Mouse (Mus musculus): ENCODE measurements around the gene Gys1.

Gene Gys1

GRCm38 (mm10) chr7:45414740-45415224, 19.9 kb upstream of the Gys1 start:
- no peak for DNase-seq (ENCODE audit: low read depth, low spot score)

GRCm38 (mm10) chr7:45415636-45416035, 19.0 kb upstream of the Gys1 start:
- DNase-seq (ENCODE audit: low read depth, low spot score) = no peak

- DNase-seq (ENCODE audit: low read depth, low spot score) = no peak
These were observed 16.6 kb upstream of the Gys1 start for GRCm38 (mm10) chr7:45417962-45418492.

- no peak for DNase-seq (ENCODE audit: low read depth, low spot score)
These were observed 14.6 kb upstream of the Gys1 start for GRCm38 (mm10) chr7:45419859-45420614.

- DNase-seq (ENCODE audit: low read depth, low spot score) = no peak
These were observed 14.1 kb upstream of the Gys1 start, which contains the start of gene Lhb for GRCm38 (mm10) chr7:45420615-45420919. Lhb (plus strand) TSS chr7:45420820.

- no peak for DNase-seq (ENCODE audit: low read depth, low spot score)
These were observed 13.4 kb upstream of the Gys1 start for GRCm38 (mm10) chr7:45421194-45421593.

GRCm38 (mm10) chr7:45426556-45426955, 8.1 kb upstream of the Gys1 start:
- DNase-seq (ENCODE audit: low read depth, low spot score) = no peak

GRCm38 (mm10) chr7:45433835-45434202, 825 bp upstream of the Gys1 start:
- no peak for DNase-seq (ENCODE audit: low read depth, low spot score)

- no peak for DNase-seq (ENCODE audit: low read depth, low spot score)
These were observed 394 bp downstream of the Gys1 start for GRCm38 (mm10) chr7:45435038-45435437.

- no peak for DNase-seq (ENCODE audit: low read depth, low spot score)
These were observed 1.8 kb downstream of the Gys1 start for GRCm38 (mm10) chr7:45436444-45436843.

GRCm38 (mm10) chr7:45437046-45437445, 2.4 kb downstream of the Gys1 start:
- DNase-seq (ENCODE audit: low read depth, low spot score) = no peak

- no peak for DNase-seq (ENCODE audit: low read depth, low spot score)
These were observed 3.1 kb downstream of the Gys1 start, which contains the start of gene Ruvbl2 for GRCm38 (mm10) chr7:45437521-45438276. Ruvbl2 (minus strand) TSS chr7:45438096.

- no peak for DNase-seq (ENCODE audit: low read depth, low spot score)
These were observed 9.1 kb downstream of the Gys1 start for GRCm38 (mm10) chr7:45443526-45444420.

- DNase-seq (ENCODE audit: low read depth, low spot score) = no peak
These were observed 11.9 kb downstream of the Gys1 start for GRCm38 (mm10) chr7:45446589-45446988.

GRCm38 (mm10) chr7:45447325-45447990, 12.8 kb downstream of the Gys1 start:
- no peak for DNase-seq (ENCODE audit: low read depth, low spot score)

- DNase-seq (ENCODE audit: low read depth, low spot score) = no peak
These were observed 15.3 kb downstream of the Gys1 start for GRCm38 (mm10) chr7:45449974-45450373.

- DNase-seq (ENCODE audit: low read depth, low spot score) = no peak
These were observed 16.8 kb downstream of the Gys1 start for GRCm38 (mm10) chr7:45451344-45451982.

- DNase-seq (ENCODE audit: low read depth, low spot score) = no peak
These were observed 20.3 kb downstream of the Gys1 start for GRCm38 (mm10) chr7:45454971-45455370.

- no peak for DNase-seq (ENCODE audit: low read depth, low spot score)
These were observed 21.5 kb downstream of the Gys1 start for GRCm38 (mm10) chr7:45455932-45456696.

GRCm38 (mm10) chr7:45456721-45457203, 22.1 kb downstream of the Gys1 start:
- no peak for DNase-seq (ENCODE audit: low read depth, low spot score)
